Mouse (Mus musculus) hindlimb bud, embryonic 11.5 days (tissue): ENCODE data around the gene Acsl3.

Source experiments
- DNase-seq: peaks from one replicate; pipeline ENCODE4 v3.0.0-alpha.2; 2012; ENCODE audit warnings: low read depth, low spot score; ENCODE audit errors: extremely low spot score

Acsl3 gene

GRCm38 (mm10) chr1:78737646-78738045 is 80.0 kb downstream of the Acsl3 start:
- no peak for DNase-seq

GRCm38 (mm10) chr1:78740676-78741075 is 83.1 kb downstream of the Acsl3 start:
- no peak for DNase-seq

- no peak for DNase-seq
Observed at GRCm38 (mm10) chr1:78742198-78742597, 84.6 kb downstream of the Acsl3 start.

- no peak for DNase-seq
Observed at GRCm38 (mm10) chr1:78743318-78743717, 85.7 kb downstream of the Acsl3 start.

GRCm38 (mm10) chr1:78745230-78745777 is 87.7 kb downstream of the Acsl3 start:
- DNase-seq = no peak
